Mouse (Mus musculus) limb, embryonic 13.5 days (tissue): ENCODE measurements at regions not wholly inside any gene's neighbourhood (a gene's known extent, or its start where the extent isn't known, plus 50 kb on each side); places are given as distances from the start of the nearest gene placed in this dataset.

Experiments used
- ATAC-seq: fragments of 200-750 bp; cut with Nextera tagmentation; 2 replicates; pipeline ENCODE4 v1.8.0; 2017; ENCODE audit warnings: low read depth, moderate number of reproducible peaks, moderate TSS enrichment; ENCODE audit not compliant: low FRiP score
- H3K27ac ChIP-seq: fragments of 300-500 bp; sonication (generic); 2 replicates; pipeline ENCODE4 v1.5.1; 2015; ENCODE audit warnings: inconsistent platforms, mild to moderate bottlenecking, moderate library complexity
- H3K27me3 ChIP-seq: fragments of 300-500 bp; sonication (generic); 2 replicates; pipeline ENCODE4 v1.6.1; 2015; ENCODE audit warnings: mild to moderate bottlenecking, inconsistent platforms
- H3K36me3 ChIP-seq: fragments of 300-500 bp; sonication (generic); 2 replicates; pipeline ENCODE4 v1.6.1; 2015; ENCODE audit warnings: inconsistent platforms, mild to moderate bottlenecking, moderate library complexity
- H3K4me1 ChIP-seq: fragments of 300-500 bp; sonication (generic); 2 replicates; pipeline ENCODE4 v1.6.1; 2015; ENCODE audit warnings: inconsistent platforms
- H3K4me2 ChIP-seq: fragments of 300-500 bp; sonication (generic); replicated peaks from 2 replicates; pipeline ENCODE4 v1.6.1; 2015; ENCODE audit warnings: inconsistent platforms, mild to moderate bottlenecking, moderate library complexity
- H3K4me3 ChIP-seq: fragments of 300-500 bp; sonication (generic); 2 replicates; pipeline ENCODE4 v1.5.1; 2015; ENCODE audit warnings: moderate library complexity, mild to moderate bottlenecking, inconsistent platforms
- H3K9ac ChIP-seq: fragments of 300-500 bp; sonication (generic); 2 replicates; pipeline ENCODE4 v1.6.1; 2015; ENCODE audit warnings: mild to moderate bottlenecking, inconsistent platforms
- H3K9me3 ChIP-seq: fragments of 300-500 bp; sonication (generic); 2 replicates; pipeline ENCODE4 v1.6.1; 2016; ENCODE audit warnings: inconsistent platforms
- WGBS: fragments of 180-500 bp; shearing (Covaris S2); methylation state at CpG from one replicate; pipeline ENCODE4 v1.1.7; 2015; 5-methylcytosine and 5-hydroxymethylcytosine counted together

DNA sequence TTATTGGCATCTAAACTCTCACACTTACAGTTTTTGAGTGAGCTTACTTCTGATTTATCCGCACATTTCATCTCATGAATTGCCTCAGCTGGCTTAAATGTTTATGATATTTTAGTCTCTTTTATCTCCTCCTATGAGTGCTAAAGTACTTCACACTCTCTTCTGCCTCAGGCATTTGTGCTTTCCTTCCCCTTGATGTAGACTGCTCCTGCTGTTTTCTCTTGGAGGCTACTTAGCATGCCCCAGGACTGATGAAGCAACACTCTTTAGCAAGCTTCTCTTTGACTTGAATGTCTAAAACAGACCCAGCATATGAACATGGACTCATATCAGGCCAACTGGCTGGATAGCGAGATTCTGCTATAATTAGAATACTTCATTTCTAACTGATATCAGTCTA lies 882.8 kb downstream of the Tecrl start:
- ATAC-seq = no peak
- Histone ChIP-seq H3K4me1 (no peaks in the 10 kb centered on the region), H3K27ac (no peak overlapping the region), H3K4me3 (no peak overlapping the region), H3K9ac (no peak overlapping the region), H3K27me3 (no peaks in the 10 kb centered on the region), H3K36me3 (no peaks in the 10 kb centered on the region), H3K9me3 (no peaks in the 10 kb centered on the region), H3K4me2 (no peak overlapping the region)
- 67% methylated on average over 2 of the region's 2 CpGs for WGBS

DNA sequence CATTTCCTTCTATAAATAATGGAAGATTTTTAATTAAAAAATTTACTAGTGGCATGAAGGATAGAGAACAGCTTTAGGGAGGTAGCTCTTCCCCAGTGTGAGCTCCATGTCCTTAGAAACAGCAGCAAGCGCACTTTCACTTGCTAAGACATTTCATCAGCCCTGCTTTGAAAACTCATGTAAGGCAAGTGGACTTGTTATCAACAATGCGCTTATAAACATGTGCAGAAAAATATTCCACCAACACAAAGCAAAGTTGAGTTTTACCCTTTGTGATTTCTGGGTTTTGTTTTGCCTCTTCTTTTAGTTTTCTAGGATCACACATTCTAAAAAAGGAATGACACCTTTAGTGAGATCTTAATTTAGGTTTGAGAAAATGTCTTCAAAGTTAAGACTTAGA lies 890.7 kb downstream of the Tecrl start:
- H3K4me2 ChIP-seq = no peak overlapping the region
- H3K9ac ChIP-seq = no peak overlapping the region
- ATAC-seq = no peak
- WGBS = 92% methylated on average over 2 of the region's 2 CpGs
- no peaks in the 10 kb centered on the region for H3K27me3 ChIP-seq
- no peaks in the 10 kb centered on the region for H3K36me3 ChIP-seq
- H3K4me3 ChIP-seq = no peak overlapping the region
- H3K27ac ChIP-seq = no peak overlapping the region
- H3K9me3 ChIP-seq = no peaks in the 10 kb centered on the region
- H3K4me1 ChIP-seq = no peaks in the 10 kb centered on the region

DNA sequence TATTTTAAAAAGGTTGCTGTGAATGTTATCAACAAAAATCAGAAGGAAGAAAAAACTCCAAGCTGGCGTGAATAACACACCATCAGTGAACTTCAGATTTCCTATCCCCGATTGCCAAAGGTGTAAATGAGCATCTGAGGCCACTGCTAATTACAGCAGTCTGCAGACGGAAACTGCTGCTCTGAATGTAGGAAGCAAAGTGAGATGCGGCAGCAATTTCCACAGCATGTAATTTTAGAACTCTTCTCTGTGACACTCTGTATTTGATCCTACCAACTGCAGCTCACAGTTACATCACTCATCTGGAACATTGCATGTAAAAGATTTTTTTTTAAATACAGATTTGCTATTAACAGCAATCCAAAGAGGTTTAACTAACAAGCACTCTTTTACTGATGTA lies 913.7 kb downstream of the Tecrl start:
- Histone ChIP-seq H3K4me3 (no peak overlapping the region), H3K4me1 (no peaks in the 10 kb centered on the region), H3K9me3 (no peaks in the 10 kb centered on the region), H3K27ac (no peak overlapping the region), H3K9ac (no peak overlapping the region), H3K36me3 (no peaks in the 10 kb centered on the region), H3K4me2 (no peak overlapping the region), H3K27me3 (no peaks in the 10 kb centered on the region)
- no peak for ATAC-seq
- 48% methylated on average over 4 of the region's 4 CpGs for WGBS

DNA sequence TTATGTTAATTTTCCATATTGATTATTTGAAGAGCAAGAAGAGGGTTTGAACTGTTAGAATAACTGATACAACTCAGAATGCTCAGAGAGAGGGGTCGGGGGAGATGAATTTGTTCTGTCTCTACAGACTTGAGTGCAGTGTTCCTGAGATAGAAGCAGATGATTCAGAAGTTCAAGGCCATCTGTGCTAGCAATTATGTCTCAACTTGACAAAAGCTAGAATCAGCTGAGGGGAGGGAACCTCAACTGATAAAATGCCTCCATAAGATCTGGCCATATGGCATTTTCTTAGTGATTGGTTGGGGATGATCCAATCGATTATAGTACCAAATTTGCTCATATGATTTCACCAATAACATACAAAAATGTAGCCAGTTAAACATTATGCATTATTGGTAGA lies 914.9 kb downstream of the Tecrl start:
- no peak for ATAC-seq
- 84% methylated on average over 2 of the region's 2 CpGs for WGBS
- no peaks in the 10 kb centered on the region for H3K9me3 ChIP-seq
- H3K36me3 ChIP-seq = no peaks in the 10 kb centered on the region
- H3K4me2 ChIP-seq = no peak overlapping the region
- H3K27ac ChIP-seq = no peak overlapping the region
- H3K4me3 ChIP-seq = no peak overlapping the region
- no peak overlapping the region for H3K9ac ChIP-seq
- H3K4me1 ChIP-seq = no peaks in the 10 kb centered on the region
- H3K27me3 ChIP-seq = no peaks in the 10 kb centered on the region

DNA sequence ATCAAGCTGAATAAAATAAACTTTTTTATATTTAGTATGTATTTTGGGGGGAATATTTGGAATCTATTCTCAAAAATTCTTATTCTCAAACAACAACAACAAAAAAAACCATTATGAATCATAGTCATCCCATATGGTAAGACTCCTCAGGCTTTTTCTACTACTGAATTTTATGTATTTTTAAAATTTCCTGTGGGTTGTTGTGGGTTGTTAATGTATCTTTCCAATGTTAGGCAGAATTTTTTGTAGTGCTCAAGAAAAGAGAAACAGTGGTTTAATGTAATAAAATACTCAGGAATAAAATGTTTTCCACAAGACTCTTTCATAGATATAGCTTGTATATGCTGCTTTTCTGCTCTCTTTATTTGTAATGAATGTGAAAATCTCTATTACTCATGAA lies 934.6 kb downstream of the Tecrl start:
- Histone ChIP-seq H3K36me3 (no peaks in the 10 kb centered on the region), H3K9me3 (no peaks in the 10 kb centered on the region), H3K4me3 (no peak overlapping the region), H3K27me3 (no peaks in the 10 kb centered on the region), H3K4me2 (no peak overlapping the region), H3K9ac (no peak overlapping the region), H3K27ac (no peak overlapping the region), H3K4me1 (no peaks in the 10 kb centered on the region)
- no peak for ATAC-seq

DNA sequence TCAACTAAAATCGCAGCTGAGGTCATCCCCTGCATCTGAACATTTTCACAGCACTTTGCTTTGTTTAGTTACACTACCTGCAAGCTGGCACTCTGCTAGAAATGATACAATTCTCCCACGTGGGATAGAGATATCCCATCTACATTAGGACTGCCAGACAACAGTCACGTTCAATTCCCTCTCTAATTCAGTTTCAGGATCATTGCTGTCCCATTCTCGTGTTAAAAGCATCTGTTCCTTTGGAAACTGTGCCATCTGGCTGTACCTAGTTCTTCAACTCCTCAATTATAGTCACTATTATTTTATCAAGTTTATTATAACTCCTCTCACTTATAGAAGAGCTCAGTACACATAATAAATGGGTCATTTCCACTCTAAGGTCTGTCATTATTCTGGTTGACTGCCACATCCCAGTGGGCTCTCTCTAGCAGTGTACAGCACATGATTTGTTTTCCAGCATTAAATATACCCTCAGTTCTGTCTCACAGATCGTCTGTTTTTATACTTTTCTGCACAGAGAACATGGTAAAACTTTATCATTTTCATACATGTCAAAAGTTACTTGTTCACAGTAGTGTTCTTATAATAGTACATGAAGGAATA lies 958.3 kb downstream of the Tecrl start:
- H3K9ac ChIP-seq = no peak overlapping the region
- no peaks in the 10 kb centered on the region for H3K4me1 ChIP-seq
- no peak overlapping the region for H3K4me3 ChIP-seq
- H3K36me3 ChIP-seq = no peaks in the 10 kb centered on the region
- H3K27ac ChIP-seq = no peak overlapping the region
- 66% methylated on average over 5 of the region's 5 CpGs for WGBS
- H3K9me3 ChIP-seq = no peaks in the 10 kb centered on the region
- no peak for ATAC-seq
- no peak overlapping the region for H3K4me2 ChIP-seq
- no peaks in the 10 kb centered on the region for H3K27me3 ChIP-seq

DNA sequence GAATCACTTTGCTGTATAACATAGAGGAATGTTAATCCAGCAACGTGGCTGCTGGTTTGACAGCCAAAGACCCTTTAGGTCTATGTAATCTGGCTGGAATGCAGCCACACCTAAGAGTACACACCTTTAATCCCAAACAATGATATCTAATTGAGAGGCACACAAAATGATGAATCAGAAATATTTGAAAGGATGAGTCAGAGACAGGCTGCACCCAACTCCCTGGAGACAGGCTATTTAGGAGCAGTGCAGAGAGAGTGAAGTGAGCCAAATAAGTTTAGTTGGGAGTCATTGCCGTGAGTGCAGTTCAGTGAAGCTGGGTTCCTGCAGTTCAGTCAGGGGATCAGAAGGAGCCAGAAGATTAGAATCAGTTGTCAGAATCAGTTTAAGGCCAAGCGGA lies 993.4 kb downstream of the Tecrl start:
- no peak for ATAC-seq
- Histone ChIP-seq H3K36me3 (no peaks in the 10 kb centered on the region), H3K27me3 (no peaks in the 10 kb centered on the region), H3K27ac (no peak overlapping the region), H3K9me3 (no peaks in the 10 kb centered on the region), H3K4me1 (no peaks in the 10 kb centered on the region), H3K9ac (no peak overlapping the region), H3K4me2 (no peak overlapping the region), H3K4me3 (no peak overlapping the region)
- 77% methylated on average over 3 of the region's 3 CpGs for WGBS

DNA sequence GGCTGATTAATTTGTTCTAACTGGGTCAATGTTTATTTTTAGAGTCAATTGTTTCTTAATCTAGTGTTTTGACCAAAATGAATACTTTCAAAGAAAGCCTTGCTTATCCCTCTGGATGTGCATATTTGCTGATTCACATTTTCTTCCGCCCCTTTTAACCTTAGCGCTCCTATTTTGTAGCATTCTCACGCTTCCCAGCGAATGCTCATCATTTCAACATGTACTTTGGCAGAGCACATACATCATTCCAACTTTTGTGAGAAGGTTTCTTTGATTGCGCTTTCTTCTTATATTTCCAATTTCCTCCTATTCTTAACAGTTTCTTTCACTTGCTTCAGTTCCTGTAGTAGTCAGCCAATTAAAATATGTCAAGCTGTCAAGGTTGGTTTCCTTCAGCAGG lies 998.7 kb downstream of the Tecrl start:
- Histone ChIP-seq H3K4me1 (no peaks in the 10 kb centered on the region), H3K4me2 (no peak overlapping the region), H3K27me3 (no peaks in the 10 kb centered on the region), H3K27ac (no peak overlapping the region), H3K36me3 (no peaks in the 10 kb centered on the region), H3K4me3 (no peak overlapping the region), H3K9ac (no peak overlapping the region), H3K9me3 (no peaks in the 10 kb centered on the region)
- 91% methylated on average over 5 of the region's 5 CpGs for WGBS
- no peak for ATAC-seq

DNA sequence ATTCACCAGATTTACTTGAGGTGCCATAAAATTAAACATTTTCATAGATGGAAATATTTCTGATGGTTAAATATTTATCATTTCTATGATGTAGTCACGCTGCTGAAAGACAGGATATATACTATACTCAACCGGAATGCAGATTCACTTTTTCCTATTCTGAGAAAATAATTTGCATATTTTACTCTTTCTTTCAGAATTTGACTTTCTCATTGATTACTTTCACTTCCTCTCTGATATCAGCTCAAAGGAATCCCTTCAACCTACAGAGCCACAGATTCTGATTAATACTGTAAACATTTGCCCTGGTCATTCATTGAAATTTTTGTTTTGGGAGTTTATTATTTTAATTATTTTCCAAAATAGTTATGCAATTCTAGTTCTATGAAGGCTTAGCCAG lies 1003.9 kb downstream of the Tecrl start:
- ATAC-seq = no peak
- H3K36me3 ChIP-seq = no peaks in the 10 kb centered on the region
- H3K9me3 ChIP-seq = no peaks in the 10 kb centered on the region
- no peaks in the 10 kb centered on the region for H3K4me1 ChIP-seq
- no peak overlapping the region for H3K4me2 ChIP-seq
- WGBS = 96% methylated on average over 2 of the region's 2 CpGs
- H3K27me3 ChIP-seq = no peaks in the 10 kb centered on the region
- H3K4me3 ChIP-seq = no peak overlapping the region
- H3K27ac ChIP-seq = no peak overlapping the region
- no peak overlapping the region for H3K9ac ChIP-seq

DNA sequence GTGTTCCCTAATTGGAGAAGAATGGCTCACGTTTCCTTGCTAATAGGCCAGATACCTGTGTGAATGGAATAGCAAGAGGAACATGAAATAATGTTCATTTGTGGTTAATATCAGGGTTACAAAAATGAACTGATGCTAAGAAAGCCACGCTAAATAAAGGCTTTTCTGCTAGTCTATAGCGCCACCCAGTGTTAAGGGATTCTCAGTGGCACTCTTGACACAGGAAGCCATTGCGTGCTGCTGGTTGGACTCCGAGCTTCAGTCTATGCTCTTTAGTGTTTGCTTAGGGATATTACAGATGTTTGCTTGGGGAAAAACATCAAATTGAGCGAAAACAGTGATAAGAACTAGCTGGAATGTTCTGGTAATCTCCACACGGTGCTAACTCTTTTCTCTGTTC lies 1008.3 kb downstream of the Tecrl start:
- Histone ChIP-seq H3K4me2 (no peak overlapping the region), H3K9me3 (no peaks in the 10 kb centered on the region), H3K27ac (no peak overlapping the region), H3K36me3 (no peaks in the 10 kb centered on the region), H3K4me1 (no peaks in the 10 kb centered on the region), H3K27me3 (no peaks in the 10 kb centered on the region), H3K4me3 (no peak overlapping the region), H3K9ac (no peak overlapping the region)
- WGBS = 5% methylated on average over 7 of the region's 7 CpGs
- ATAC-seq = peak; percentile 75

DNA sequence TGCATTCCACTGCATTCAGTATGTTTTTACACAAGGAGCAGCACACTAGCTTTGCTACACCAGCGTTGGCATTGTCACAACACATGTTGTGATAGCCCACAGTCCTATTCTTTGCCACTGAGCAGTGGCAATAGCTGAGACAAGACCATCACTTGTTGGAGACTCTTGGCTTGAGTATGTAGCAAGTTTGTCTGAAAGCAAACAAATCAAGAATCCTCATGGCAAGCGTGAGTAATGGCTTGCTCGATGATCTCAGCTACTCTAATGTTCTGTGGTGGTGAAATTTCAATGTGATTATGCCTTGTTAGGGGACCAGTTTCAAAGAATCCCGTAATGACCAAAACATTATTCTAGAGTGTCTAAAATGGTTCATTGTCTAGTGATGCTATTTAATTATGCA lies 1030.6 kb downstream of the Tecrl start:
- Histone ChIP-seq H3K36me3 (no peaks in the 10 kb centered on the region), H3K27me3 (no peaks in the 10 kb centered on the region), H3K4me1 (no peaks in the 10 kb centered on the region), H3K4me3 (no peak overlapping the region), H3K27ac (no peak overlapping the region), H3K9ac (no peak overlapping the region), H3K4me2 (no peak overlapping the region), H3K9me3 (no peaks in the 10 kb centered on the region)
- ATAC-seq = no peak
- 86% methylated on average over 4 of the region's 4 CpGs for WGBS

DNA sequence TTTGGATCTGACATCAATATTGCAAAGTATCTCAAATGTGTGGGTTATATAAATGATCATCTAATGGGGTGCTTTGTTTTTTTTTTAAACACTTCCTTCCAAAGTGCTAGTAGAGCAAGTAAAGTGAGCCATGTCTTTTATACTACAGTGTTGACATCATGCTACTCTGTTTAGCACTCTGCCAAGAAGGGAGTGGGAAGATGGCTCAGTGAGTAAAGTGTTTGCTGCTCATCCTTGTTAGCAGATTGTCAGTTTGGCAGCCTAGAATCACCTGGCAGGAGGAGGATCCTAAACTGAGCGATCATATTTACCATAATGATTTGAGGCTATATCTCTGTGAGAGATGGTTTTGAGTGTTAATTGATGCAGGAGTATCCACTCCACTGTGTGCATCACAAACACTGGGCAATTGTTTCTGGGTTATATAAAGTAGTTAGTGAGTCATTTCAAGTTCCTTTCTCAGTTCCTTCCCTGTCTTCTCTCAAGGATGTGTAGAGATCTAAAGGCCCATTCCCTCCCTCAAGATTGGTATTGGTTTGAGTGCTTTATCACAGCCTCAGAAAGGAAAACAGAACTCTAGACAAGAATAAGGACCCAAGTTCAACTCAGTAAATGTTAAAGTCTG lies 1035.2 kb downstream of the Tecrl start:
- H3K27ac ChIP-seq = no peak overlapping the region
- no peak for ATAC-seq
- H3K4me3 ChIP-seq = no peak overlapping the region
- H3K9ac ChIP-seq = no peak overlapping the region
- 97% methylated on average over 1 of the region's 1 CpGs for WGBS
- H3K4me1 ChIP-seq = no peaks in the 10 kb centered on the region
- no peaks in the 10 kb centered on the region for H3K9me3 ChIP-seq
- H3K4me2 ChIP-seq = no peak overlapping the region
- no peaks in the 10 kb centered on the region for H3K27me3 ChIP-seq
- H3K36me3 ChIP-seq = no peaks in the 10 kb centered on the region

DNA sequence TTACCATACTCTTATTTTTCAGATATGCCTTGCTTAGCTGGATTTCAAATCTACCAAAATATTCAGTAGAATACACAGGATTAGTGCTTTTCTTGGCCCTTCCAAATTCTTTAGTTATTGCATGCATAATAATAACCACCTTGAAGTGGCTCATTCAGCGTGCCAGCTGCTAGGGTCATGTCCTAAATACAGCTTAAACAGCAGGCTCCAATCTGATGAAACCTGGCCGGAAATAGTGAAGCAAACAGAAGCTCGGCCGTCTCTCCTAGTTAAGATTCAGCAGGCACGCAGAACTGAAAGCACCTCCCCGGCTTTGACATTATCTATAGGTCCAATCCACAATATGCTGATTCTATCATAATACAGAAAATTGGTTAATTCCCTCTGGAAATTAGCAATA lies 1042.9 kb downstream of the Tecrl start:
- no peaks in the 10 kb centered on the region for H3K27me3 ChIP-seq
- H3K4me1 ChIP-seq = no peaks in the 10 kb centered on the region
- no peak overlapping the region for H3K9ac ChIP-seq
- no peaks in the 10 kb centered on the region for H3K9me3 ChIP-seq
- no peaks in the 10 kb centered on the region for H3K36me3 ChIP-seq
- no peak overlapping the region for H3K4me2 ChIP-seq
- H3K27ac ChIP-seq = no peak overlapping the region
- no peak overlapping the region for H3K4me3 ChIP-seq
- ATAC-seq = no peak
- 42% methylated on average over 6 of the region's 6 CpGs for WGBS
